Mouse (Mus musculus): ENCODE measurements around the gene Actr10.

The Actr10 gene

DNA sequence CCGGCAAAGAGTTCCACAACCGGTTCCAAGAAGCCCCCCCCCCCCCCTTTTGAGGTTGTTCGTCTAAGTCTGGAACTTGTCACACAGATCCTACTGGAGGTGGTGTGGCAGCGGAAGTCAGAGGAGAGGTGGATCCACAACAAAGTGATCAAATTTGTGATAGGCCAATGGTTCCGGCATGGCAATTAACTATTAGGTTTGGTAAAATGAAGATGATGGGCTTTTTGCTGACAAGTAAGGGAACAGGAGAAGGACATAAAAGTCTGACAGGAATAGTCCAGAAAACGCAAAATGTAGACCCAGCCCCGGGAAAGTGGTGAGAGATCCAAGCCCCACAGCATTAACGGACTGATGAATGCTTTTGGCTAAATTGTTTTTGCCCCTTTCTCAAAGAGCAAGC, 29.9 kb downstream of the Actr10 start:
- in situ Hi-C loops (cut with MseI, MboI) = no loop called here

GRCm38 (mm10) chr12:70968141-70968790, 30.6 kb downstream of the Actr10 start:
- in situ Hi-C loops (cut with MseI, MboI) = no loop called here

- in situ Hi-C loops (cut with MseI, MboI) = no loop called here
Observed at GRCm38 (mm10) chr12:70968791-70969307, 31.2 kb downstream of the Actr10 start.

DNA sequence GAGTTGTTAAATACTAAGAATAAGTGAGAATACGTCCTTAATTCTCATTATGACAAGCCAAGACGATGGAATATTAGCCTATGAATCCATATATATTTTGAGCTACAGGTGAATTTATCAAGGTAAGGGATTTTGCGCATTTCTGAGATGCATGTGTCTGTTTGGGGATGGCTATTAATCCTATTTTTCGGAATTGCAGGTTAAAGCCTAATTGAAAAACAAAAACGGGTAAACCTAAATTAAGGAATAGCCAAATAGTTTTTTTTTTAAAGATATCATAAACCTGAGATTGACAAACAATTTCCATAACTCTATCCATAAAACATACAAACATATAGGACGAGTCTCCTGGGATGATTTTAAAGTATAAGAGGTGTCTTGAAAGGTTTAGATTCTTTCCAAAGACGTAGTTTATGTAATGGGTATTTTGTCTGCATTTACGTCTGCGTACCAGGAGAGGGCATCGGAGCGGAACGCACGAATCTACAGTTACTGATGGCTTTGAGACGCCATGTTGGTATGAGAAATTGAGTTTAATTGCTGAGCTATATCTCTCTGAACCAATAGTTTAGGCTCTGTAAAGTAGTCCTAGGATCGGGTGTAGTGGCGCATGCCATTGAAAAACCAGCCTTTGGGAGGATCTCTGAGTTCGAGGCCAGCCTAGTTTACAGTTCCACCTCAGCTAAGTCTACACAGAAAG, 32.0 kb downstream of the Actr10 start:
- in situ Hi-C loops (cut with MseI, MboI) = no loop called here

DNA sequence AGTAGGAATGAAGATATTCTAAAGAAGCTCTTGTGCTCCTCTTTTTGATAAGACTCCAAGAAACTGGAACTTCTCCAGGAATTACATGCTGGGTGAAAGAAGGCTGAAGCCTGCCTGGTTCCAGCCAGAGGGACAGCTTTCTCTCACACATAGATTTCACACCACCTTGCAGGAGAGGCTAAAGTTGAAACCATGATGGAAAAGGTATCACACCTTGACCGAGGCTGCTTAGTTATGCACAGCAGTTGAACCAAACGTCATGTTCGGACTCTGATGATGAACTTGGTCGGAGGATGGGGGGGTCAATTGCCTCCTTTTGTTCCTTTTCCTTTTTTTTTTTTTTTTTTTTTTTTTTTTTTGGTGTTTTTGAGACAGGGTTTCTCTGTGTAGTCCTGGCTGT, 36.2 kb downstream of the Actr10 start:
- in situ Hi-C loops (cut with MseI, MboI) = no loop called here

DNA sequence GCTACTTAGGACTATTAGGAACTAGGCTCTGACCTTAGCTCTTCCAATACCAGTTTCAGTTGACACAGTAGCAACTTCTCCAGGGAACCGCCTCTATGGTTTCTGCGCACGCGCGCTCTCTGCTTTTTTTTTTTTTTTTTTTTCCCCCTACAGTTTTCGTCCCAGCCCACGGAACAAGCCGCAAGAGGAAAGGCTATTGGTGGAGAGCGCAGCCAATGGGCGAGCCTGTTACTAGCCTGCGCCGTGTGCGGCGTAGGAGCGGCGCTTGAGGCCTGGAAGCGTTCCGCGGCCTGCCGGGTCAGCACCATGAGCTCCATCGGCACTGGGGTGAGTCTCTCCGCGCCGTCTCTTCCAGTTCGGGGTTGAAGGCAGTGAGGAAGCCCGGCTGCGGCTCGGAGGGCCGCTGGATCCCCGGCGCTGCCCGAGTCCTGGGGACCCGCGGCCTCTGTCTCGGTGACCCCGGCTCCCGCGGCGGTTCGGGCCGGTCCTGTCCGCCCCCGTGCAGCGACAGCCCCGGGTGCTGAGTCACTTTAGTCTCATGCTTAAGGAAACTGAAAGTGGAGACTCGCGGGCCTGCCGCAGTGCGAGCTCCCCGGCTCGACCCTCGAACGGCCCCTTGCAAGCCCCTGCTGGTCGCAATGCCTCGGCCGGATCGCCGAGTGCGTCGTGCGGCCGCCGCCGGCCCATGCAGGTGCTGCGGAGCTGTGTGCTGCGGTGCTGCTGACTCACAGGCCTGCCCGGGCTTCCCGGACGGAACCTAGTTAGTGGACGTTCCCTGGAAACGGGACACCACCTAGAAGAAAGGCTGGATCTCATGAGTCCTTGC, 37.0 kb downstream of the Actr10 start, which contains the start of gene Psma3:
Gene Psma3 (plus strand): TSS at position 181 of the 826 bp plus-strand sequence.
- in situ Hi-C loops (cut with MseI, MboI) = no loop called here

- in situ Hi-C loops (cut with MseI, MboI) = no loop called here
Observed at GRCm38 (mm10) chr12:70975406-70975805, 37.7 kb downstream of the Actr10 start.

- in situ Hi-C loops (cut with MseI, MboI) = no loop called here
Observed at GRCm38 (mm10) chr12:70975891-70976290, 38.2 kb downstream of the Actr10 start.

DNA sequence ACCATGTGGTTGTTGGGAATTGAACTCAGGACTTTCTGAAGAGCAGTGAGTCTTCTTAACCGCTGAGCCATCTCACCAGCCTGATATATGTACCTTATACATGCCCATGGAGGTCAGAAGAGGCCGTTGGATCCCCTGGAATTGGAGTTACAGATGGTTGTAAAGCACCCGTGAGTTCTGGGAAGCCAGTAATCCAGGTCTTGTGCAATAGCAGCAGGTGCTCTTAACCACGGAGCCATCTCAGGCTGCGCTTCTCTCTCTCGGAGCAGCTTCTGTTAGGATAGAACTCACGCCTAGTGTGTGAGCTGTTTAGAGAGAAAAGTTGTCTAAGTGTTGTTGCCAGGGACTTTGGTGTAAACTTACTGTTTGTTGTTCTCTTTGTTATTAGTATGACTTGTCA, 40.7 kb downstream of the Actr10 start:
- in situ Hi-C loops (cut with MseI, MboI) = no loop called here

GRCm38 (mm10) chr12:70984855-70985550, 47.3 kb downstream of the Actr10 start:
- in situ Hi-C loops (cut with MseI, MboI) = no loop called here

DNA sequence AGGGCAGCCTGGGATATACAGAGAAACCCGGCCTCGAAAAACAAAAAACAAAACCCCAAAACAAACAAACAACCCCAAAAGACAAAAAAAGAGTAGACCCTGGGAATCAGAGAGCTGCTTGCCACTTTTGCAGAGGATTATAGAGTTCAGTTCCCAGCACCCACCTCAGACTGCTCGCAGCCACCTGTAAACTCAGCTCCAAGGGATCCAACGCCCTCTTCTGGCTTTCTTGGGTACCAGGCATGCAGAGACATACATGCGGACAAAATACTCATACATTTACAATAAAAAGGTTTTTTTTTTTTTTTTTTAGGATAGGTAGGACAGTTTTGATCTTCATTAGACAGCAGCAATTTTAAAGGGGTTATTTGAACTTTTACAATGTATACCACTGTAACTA, 59.6 kb downstream of the Actr10 start:
- in situ Hi-C loops (cut with MseI, MboI) = no loop called here

DNA sequence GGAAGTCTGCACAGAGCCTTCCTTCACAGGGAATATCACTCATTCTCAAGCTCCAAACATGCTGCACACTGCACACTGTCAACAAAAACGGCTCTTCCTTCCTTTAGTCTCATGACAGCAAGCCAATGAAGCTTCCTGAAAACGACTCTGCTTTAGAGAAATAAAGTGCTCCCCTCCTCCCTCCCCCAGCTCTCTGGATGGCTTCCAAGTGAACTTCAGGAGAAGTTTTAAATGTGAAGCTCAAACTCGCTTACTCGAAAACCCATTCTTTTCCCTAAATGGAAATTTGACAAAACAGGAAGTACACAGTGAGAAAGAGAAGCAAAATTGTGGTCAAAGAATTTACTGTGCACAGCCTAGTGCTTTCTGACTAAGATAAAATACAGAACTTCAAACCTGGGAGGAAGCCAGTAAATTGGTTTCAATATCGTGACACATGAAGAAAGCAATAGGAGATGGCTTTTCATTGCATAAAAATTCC, 61.8 kb downstream of the Actr10 start:
- in situ Hi-C loops (cut with MseI, MboI) = no loop called here

DNA sequence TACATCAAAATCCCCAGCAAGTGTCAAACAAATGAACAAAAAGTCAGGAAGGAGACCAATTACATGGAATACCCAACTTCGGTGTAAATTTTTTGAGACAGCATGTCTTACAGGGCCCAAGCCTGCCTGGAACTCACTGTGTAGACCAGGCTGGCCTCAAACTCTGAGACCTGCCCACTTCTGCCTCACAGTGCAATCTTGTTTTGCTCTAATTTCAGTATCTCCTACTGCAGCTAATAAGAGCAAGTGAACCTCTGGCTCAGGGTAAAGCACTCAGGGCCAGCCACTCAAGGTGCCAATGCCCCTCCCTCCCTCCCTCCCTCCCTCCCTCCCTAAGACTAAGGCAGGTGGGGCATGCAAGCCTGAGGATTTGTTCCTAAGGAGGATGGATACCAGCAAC, 62.7 kb downstream of the Actr10 start:
- in situ Hi-C loops (cut with MseI, MboI) = no loop called here

DNA sequence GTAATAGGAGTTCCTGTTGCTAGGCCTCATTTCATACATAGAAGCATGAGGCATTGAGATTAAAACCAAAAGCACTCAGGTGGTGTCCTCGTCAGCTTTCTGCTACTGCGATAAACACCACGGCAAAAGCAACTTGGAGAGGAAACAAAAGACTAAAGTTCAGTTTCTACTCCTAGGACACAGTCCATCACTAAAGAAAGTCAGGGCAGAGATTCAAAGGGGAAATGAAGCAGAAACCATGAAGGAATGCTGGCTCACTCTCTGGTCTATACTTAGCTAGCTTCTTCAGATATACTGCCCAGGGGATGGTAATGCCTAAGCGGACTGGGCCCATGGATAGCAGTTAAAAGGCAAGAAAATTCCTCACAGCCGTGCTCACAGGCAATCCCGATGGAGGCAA, 63.8 kb downstream of the Actr10 start:
- in situ Hi-C loops (cut with MseI, MboI) = no loop called here

DNA sequence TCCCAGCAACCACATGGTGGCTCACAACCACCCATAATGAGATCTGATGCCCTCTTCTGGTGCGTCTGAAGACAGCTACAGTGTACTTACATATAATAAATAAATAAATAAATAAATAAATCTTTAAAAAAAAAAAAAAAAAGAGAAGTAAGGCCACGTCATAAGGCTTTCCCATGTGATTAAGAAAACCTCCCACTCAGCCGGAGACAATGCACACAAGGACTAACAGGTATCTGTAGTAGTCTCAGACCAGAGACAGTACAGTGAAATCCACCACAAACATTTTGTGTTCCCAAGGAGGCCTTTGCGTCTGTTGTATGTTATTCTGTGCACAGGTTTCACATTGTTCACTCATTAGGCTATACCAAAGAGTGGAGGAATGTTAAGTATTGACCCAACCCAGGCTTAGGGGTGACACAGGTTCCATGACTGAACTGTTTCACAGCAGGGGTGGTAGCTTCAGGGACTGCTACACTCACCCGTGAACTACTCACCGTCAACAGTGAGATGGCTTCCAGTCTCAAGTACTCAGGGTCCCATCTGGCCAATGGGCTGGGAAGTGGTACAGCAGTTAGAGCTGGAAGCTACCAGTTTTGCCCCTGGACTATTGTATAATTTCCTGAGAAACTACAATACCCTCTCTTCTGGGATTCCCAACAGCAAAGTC, 66.2 kb downstream of the Actr10 start:
- in situ Hi-C loops (cut with MseI, MboI) = no loop called here

- in situ Hi-C loops (cut with MseI, MboI) = no loop called here
Observed at GRCm38 (mm10) chr12:71006141-71006540, 68.5 kb downstream of the Actr10 start.

GRCm38 (mm10) chr12:71006901-71007300, 69.2 kb downstream of the Actr10 start:
- in situ Hi-C loops (cut with MseI, MboI) = no loop called here

DNA sequence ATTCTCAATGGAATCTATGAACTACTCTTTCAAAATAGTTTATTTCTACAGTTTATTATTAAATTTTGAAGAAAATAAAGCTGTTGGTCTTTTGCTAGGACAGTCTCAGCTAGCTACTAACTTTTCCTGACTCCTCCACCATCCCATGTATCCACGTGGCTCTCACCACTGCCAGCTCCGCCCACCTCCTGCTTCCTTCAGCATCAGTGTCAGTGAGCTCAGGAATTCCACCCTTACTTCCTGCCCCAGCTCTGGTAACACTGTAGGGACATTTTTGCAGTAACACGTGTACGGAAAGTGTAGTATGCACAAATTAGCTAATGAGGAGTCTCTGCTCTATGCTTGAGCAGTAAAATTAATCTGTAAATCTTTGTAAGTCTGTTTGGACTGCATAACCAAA, 72.1 kb downstream of the Actr10 start:
- in situ Hi-C loops (cut with MseI, MboI) = no loop called here

Data from mouse trophoblast stem cell (cell line).